6 mouse cellular contexts compared by ENCODE assay signal in the genomic region with DNA sequence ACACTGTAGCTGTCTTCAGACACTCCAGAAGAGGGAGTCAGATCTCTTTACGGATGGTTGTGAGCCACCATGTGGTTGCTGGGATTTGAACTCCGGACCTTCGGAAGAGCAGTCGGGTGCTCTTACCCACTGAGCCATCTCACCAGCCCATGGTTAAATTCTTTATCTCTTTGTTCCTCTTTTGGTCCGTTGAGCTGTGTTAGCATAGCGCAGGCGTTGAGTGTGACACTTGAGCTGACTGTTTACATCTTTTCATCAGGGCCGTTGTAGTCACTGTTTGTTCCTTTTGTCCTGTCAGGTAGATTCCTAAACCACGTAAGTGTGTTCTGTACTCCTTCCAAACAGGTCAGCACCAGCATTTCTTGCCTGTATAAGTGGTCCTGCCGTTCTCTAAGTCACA. TPM values are rescaled to one million over a fixed set of nuclear protein-coding genes. Genes with fewer than 3 reads are reported as not detected.
DNase-seq lines count a peak whose midpoint lies in the region; ATAC-seq and TF ChIP-seq lines count a peak whose summit lies in the region.
"Not testable (repeated sequence)": the region's sequence is repeated elsewhere in the genome, so short reads cannot be mapped to it uniquely, and the experiment has no call there.

No protein-coding gene starts in this region.

- ATAC-seq in G1E (ENCODE audit: extremely low read depth, insufficient number of reproducible peaks, low FRiP score, poor library complexity, severe bottlenecking): peak; percentile 70
- 0 out of 2 replicates have a peak, but pooled peaks have one; percentile 15 for ATAC-seq in common myeloid progenitor, adult 5-6 weeks (replicated peaks; ENCODE audit: low read depth, poor library complexity, severe bottlenecking)
- not testable (repeated sequence) for ATAC-seq in midbrain, embryonic 11.5 days (ENCODE audit: low FRiP score)

- H3K27me3 ChIP-seq in G1E (ENCODE audit: insufficient read depth, low read length); MEL (ENCODE audit: control insufficient read depth in 1 of 2, insufficient read depth in 2 of 2, low read length in 2 of 2); midbrain, embryonic 11.5 days (ENCODE audit: control insufficient read depth, insufficient read depth, low read length): not testable (repeated sequence)

- H3K9me3 ChIP-seq in G1E (replicated peaks); MEL (replicated peaks; ENCODE audit: insufficient read depth, low read length); midbrain, embryonic 11.5 days (ENCODE audit: control insufficient read depth, low read length): not testable (repeated sequence)

- DNase-seq in G1E (ENCODE audit: low spot score) (peak; percentile 39), MEL (ENCODE audit: low read depth, low spot score) (peak; percentile 89), MEL-GATA-1-ER (ENCODE audit: extremely low read depth, low read depth) (peak; percentile 45)
- peak; percentile 5 for DNase-seq in lung, postnatal 36 days
- peak; percentile 21 for DNase-seq in midbrain, embryonic 11.5 days (ENCODE audit: low spot score, missing footprints)

- not testable (repeated sequence) for TF ChIP-seq POLR2A in MEL (IDR thresholded peaks at IDR 0.05; ENCODE audit: control insufficient read depth in 1 of 2, insufficient read depth in 1 of 2, low read depth in 1 of 2, low read length in 2 of 2, poor library complexity in 1 of 2)

- H3K4me1 ChIP-seq in G1E (ENCODE audit: insufficient read depth, low read depth, low read length): peaks cover 36% of the 10 kb centered on the region
- not testable (repeated sequence) for H3K4me1 ChIP-seq in MEL (ENCODE audit: control insufficient read depth in 1 of 2, insufficient read depth in 2 of 2, low read length in 2 of 2); midbrain, embryonic 11.5 days (ENCODE audit: control insufficient read depth, insufficient read depth, low read length)

- not testable (repeated sequence) for H3K79me2 ChIP-seq in MEL (ENCODE audit: control insufficient read depth, insufficient read depth, low read length, poor library complexity)

- H3K27ac ChIP-seq in MEL (ENCODE audit: control insufficient read depth, low read depth, low read length): peak overlapping the region; percentile 26; the same call in 1 of the 2 replicates
- not testable (repeated sequence) for H3K27ac ChIP-seq in midbrain, embryonic 11.5 days (ENCODE audit: low read depth, low read length)

- H3K36me3 ChIP-seq in G1E (replicated peaks): peaks cover 79% of the 10 kb centered on the region
- not testable (repeated sequence) for H3K36me3 ChIP-seq in MEL (ENCODE audit: control insufficient read depth in 1 of 2, insufficient read depth in 2 of 2, low read length in 2 of 2); midbrain, embryonic 11.5 days (ENCODE audit: control insufficient read depth, insufficient read depth, low read length)

- WGBS in midbrain, embryonic 11.5 days: 94% methylated on average over 9 of the region's 10 CpGs

- H3K9ac ChIP-seq in MEL (ENCODE audit: control insufficient read depth, low read depth, low read length, poor library complexity, severe bottlenecking); midbrain, embryonic 11.5 days (ENCODE audit: low read length): not testable (repeated sequence)

- TF ChIP-seq RAD21 in MEL (IDR thresholded peaks at IDR 0.05; ENCODE audit: low read depth, low read length): not testable (repeated sequence)

- H3K4me3 ChIP-seq in G1E (ENCODE audit: low read depth, low read length): peak overlapping the region; percentile 44; the same call in 1 of the 2 replicates
- H3K4me3 ChIP-seq in MEL (ENCODE audit: control insufficient read depth in 1 of 2, insufficient read depth in 1 of 2, low read depth in 2 of 2, low read length in 2 of 2): peak overlapping the region; percentile 15 to 25; a peak in 2 of 4 replicates
- H3K4me3 ChIP-seq in midbrain, embryonic 11.5 days (ENCODE audit: low read depth, low read length): not testable (repeated sequence)

- not testable (repeated sequence) for H3K4me2 ChIP-seq in midbrain, embryonic 11.5 days

- not testable (repeated sequence) for TF ChIP-seq CTCF in G1E (IDR thresholded peaks at IDR 0.05; ENCODE audit: low read depth, low read length); MEL (IDR thresholded peaks at IDR 0.05 in 2 of 3, conservative IDR thresholded peaks at IDR 0.05 in 1 of 3; ENCODE audit: control insufficient read depth in 1 of 3, insufficient read depth in 1 of 3, low read depth in 2 of 3, low read length in 3 of 3, poor library complexity in 1 of 3, severe bottlenecking in 1 of 3)

- not testable (repeated sequence) for TF ChIP-seq EP300 in MEL (IDR thresholded peaks at IDR 0.05; ENCODE audit: low read depth in 1 of 2, low read length in 2 of 2)

TF ChIP-seq in MEL, 35 proteins besides CTCF, POLR2A, EP300 and RAD21:
- TF ChIP-seq TBP (IDR thresholded peaks at IDR 0.05; ENCODE audit: low read depth, low read length) (peak; percentile 98), MAFK (IDR thresholded peaks at IDR 0.05; ENCODE audit: borderline replicate concordance, low read depth, low read length) (peak; percentile 80), NRF1 (IDR thresholded peaks at IDR 0.05; ENCODE audit: insufficient read depth, low read depth, low read length, poor library complexity, severe bottlenecking) (peak; percentile 63), GATA1 (IDR thresholded peaks at IDR 0.05; ENCODE audit: low read depth, low read length) (peak; percentile 28; the same call in 1 of the 2 replicates)

RNA-seq across cellular contexts. Expression of a gene that starts 14.7 kb away (rescaled TPM):
- total RNA-seq in G1E (2014; fragmentation: Nextera tagmentation): 72.8 and 72.9 TPM in 2 replicates
- total RNA-seq in G1E (2017): 110 and 127 TPM in 2 replicates
- polyA plus RNA-seq in G1E (2012): 11.9 and 12.3 TPM in 2 replicates
- 18.7 and 18.8 TPM in 2 replicates for total RNA-seq in MEL (2012; rRNA removed)
- polyA plus RNA-seq in MEL (2012; ENCODE audit: insufficient read depth in 1 of 2, insufficient read length in 2 of 2, low read depth in 1 of 2, low replicate concordance in 2 of 2, missing spikeins in 1 of 2): 10 to 100 TPM in 1 of 2 experiments, not detected in 1; 18.5 TPM
- 29.9 and 38.1 TPM in 2 replicates for total RNA-seq in common myeloid progenitor, adult 5-6 weeks (2017)
- polyA plus RNA-seq in midbrain, embryonic 11.5 days (2014; fragmentation: Nextera tagmentation; extraction: Ambion mirVana): 95.6 and 101 TPM in 2 replicates

Comparison
In these comparisons a context has a peak if more than half of its experiments do, and no peak if none do; other contexts are left out.
1. DNase-seq: peak in every context shown above with its lines; median percentile 89 in MEL; 45 in MEL-GATA-1-ER; 39 in G1E; 21 in midbrain, embryonic 11.5 days; 5 in lung, postnatal 36 days.